Mouse (Mus musculus) C2C12 (cell line): ENCODE data around the gene Snx8.

Experiments
- CEBPB ChIP-seq: IDR thresholded peaks from one replicate; pipeline ENCODE4 v1.6.1; 2011; ENCODE audit warnings: low read depth, mild to moderate bottlenecking, control low read depth, moderate library complexity
- CTCF ChIP-seq: IDR thresholded peaks from one replicate; pipeline ENCODE4 v1.5.1; 2011; ENCODE audit not compliant: control insufficient read depth, insufficient read depth, insufficient read length
- MYOD1 ChIP-seq: IDR thresholded peaks from one replicate; pipeline ENCODE4 v1.6.1; 2011; ENCODE audit warnings: low read depth; ENCODE audit not compliant: control insufficient read depth, insufficient read length
- MYOG ChIP-seq: IDR thresholded peaks from one replicate; pipeline ENCODE4 v1.6.1; 2011; ENCODE audit not compliant: control insufficient read depth, insufficient read length; ENCODE audit errors: extremely low read depth

GRCm38 (mm10) chr5:140402640-140403270 lies 13.7 kb upstream of the Snx8 start:
- TF ChIP-seq MYOD1: no peak
- TF ChIP-seq CTCF: no peak
- TF ChIP-seq MYOG: no peak
- no peak for TF ChIP-seq CEBPB
